Mouse (Mus musculus) frontal cortex, postnatal 36 days (tissue): Measurements from ENCODE around the gene Abca8a.
A peak's percentile ranks its signal among the peaks of the same experiment; 100 is the strongest.

Experiments used
- DNase-seq, 2 experiments: peaks; one replicate each; pipeline ENCODE4 v3.0.0; 2022; ENCODE audit warnings: low spot score in 2 of 2

Abca8a gene

DNA sequence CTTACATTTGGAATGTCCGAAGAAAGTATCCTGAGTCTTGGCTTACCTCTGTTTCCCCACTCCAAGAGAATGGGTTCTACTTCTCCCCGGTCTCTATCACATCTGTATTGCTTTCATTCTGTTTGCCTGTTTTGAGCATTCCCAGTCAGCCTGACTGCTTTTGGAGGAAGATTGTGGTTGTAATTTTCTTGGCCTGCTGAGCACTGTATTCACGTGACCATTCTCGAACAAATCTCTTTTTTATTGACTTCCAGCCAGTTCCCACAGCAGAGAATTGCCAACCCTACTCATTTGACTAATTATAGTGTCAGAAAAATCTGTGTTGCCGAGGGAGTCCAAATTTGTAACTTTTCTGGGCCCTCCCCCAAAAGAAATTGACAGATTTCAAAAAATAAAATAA lies at the start of gene Abca8a:
TSS of gene Abca8a (minus strand) at position 121 of the 400 bp plus-strand sequence.
- peak in 1 of 2 experiments; percentile 5 for DNase-seq

DNA sequence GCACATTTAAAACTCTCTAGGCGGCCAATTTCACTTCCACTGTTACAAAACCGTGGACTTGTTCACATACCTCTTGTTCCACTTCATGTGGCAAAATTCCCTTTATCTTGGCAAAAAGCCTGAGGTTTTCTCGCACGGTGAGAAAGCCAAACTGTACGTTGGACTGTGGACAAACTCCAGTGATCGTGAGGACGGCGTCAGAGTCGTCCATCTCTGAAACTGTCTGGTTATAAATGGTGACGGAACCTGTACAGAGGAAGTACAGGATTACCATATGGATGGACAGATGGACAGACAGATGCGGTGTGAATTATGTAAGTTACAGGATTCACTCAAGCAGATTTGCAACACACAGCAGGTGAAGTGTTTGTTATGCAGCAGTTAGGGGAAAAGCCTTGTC lies 49.6 kb upstream of the Abca8a start:
- DNase-seq, result peak in 1 of 2 experiments; percentile 18

GRCm38 (mm10) chr11:110130760-110131159 lies 35.0 kb upstream of the Abca8a start:
- no peak for DNase-seq

DNA sequence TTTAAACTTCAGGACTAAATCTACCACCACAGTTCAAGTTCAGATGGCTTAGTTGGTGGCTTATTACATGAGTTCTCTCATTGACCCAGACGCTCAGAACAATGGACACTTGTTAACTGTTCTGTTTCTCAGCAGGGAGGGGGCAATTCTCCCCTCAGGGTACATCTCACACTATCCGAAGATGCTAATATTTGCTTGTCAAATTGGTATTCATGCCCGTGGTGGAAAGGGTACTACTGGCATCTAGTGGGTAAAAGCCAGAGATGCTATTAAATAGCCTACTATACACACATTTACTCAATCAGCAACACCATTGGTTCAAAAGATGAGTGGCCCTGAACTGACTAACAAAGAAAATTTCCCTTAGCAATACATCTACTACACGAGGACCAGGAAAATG lies 15.4 kb upstream of the Abca8a start:
- DNase-seq, result peak in 1 of 2 experiments; percentile 12

- no peak for DNase-seq
These were observed 5.7 kb upstream of the Abca8a start for GRCm38 (mm10) chr11:110101437-110101836.

- no peak for DNase-seq
These were observed 3.1 kb upstream of the Abca8a start for GRCm38 (mm10) chr11:110098901-110099300.

DNA sequence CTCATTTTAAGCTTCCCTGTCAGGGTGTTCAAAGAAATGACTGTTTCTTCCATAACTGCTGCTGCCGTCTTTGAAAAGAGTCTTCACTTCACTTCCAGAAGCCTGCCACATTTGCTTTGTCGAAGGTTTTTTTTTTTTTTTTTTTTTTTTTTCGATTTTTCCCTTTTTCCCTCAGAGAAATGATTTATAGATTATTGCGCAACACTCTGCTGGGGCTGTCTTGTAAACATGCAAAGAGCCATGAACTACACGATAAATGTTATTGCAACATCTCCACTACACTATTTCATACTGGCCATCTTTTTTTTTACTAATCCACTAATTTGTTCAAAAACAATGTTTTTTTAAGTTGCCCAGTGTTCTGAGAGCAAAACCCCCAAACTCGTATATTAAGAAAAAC lies 1.7 kb upstream of the Abca8a start:
- DNase-seq, result no peak

GRCm38 (mm10) chr11:110094846-110095380 lies 865 bp downstream of the Abca8a start:
- no peak for DNase-seq

GRCm38 (mm10) chr11:110094236-110094635 lies 1.5 kb downstream of the Abca8a start:
- no peak for DNase-seq

DNA sequence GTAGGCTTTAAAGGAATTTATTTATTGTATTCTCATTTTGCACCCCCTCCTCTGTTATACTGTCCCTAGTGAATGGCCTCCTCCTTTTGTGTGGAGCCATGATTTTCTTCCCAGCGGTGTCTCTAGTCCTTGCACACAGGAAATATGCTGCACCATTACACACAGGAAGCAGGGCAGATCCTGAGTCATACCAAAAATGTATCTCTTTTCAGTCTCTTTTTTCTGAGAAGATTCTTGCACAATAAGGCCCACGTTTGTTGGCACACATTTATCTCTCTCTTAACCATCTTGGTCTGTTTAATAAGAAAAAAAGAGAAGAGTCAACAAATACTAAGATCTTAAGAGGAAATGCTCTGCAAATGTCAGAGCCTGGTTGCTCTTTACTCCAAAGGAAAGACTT lies 4.5 kb downstream of the Abca8a start:
- no peak for DNase-seq

- no peak for DNase-seq
These were observed 23.6 kb downstream of the Abca8a start for GRCm38 (mm10) chr11:110072158-110072557.

DNA sequence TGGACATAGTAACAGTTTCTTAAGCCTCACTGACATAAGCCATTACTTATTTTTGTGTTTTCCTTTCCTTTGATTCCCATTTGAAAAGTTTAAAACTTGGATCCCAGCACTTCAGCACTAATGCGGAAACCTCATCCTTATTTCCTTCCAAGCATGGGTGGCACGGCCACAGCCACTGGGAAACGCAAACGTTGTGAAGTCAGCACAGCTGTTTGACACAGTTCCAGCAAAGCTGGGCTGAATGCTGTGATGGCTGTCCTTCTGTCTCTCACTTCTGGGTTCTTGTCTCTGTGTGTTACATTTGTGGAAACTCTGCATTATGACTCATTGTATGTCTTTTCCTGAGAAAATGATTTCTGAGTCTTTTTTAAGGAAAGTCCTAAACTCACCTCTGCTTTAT lies 34.7 kb downstream of the Abca8a start:
- DNase-seq, result peak; percentile 3 to 4

GRCm38 (mm10) chr11:110060127-110060526 lies 35.7 kb downstream of the Abca8a start:
- DNase-seq, result no peak

GRCm38 (mm10) chr11:110053681-110054080 lies 42.1 kb downstream of the Abca8a start:
- no peak for DNase-seq

GRCm38 (mm10) chr11:110037795-110038194 lies 58.0 kb downstream of the Abca8a start:
- DNase-seq, result no peak

DNA sequence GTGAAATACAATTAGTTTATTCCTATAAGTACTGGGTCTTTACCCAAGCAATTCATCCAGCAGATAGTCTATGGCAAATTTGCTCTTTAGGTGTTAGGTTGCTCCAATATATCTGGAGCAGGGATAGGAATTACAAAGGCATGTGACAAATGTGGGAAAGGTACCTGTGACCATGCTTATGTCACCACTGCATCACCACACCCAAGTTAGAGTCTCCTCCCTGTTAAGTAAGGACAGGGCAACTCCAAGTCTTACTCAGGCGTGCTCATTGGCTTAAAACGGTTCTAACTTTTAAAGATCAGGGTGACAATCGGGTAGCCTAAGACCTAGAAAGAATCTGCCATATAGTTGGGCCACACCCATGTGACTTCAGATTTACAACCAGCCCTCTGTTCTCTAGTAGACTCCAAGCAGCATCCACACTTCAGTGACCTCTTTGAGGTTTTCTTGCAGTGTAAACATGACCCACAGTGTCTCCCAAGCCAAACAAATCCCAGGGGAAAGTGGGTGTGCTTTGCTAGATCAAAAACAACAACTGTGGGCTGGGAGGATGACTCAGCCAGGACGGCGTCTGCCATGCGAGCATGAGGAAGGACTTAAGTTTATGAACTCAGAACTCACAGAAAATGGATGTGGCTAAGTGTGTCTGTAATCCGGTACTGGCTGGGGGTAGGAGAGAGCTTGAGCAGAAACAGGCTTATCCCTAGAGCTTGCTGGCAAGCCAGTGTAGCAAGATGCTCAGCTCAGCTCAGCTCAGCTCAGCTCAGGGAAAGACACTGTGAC lies 66.7 kb downstream of the Abca8a start:
- no peak for DNase-seq

DNA sequence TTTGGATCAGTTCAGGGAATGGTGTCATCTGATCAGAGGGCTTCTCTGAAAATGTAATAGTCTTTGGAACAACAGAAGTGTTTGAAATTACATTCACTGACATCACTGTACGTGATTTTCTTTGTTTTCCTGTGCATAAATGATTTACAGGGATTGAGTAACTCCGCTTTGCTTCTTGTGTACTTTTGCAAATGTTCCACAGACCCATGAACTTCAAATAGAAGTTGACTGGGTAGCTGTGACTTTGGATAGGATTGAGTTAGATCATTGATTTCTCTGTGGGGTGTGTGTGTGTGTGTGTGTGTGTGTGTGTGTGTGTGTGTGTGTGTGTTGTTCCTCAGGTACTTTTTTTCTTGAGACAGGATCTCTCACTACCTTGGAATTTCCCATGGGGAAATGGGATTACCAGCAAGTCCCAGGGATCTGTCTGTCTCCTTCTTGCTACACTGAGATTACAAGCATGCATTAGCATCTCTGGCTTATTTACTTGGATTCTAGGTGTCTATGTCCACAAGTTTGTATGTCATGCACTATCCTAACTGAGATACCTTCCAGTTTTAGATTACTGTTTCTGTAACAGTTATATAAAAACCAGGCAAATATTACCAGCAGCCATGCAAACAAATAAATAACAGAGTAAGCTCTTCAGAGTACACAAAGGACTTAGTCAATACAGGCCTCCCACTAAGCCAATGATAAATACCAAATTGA lies 84.8 kb downstream of the Abca8a start:
- no peak for DNase-seq

- peak; percentile 85 to 91 for DNase-seq
These were observed 100.2 kb downstream of the Abca8a start, which contains the start of gene Abca8b for GRCm38 (mm10) chr11:109995624-109996023. Abca8b (minus strand) TSS chr11:109995845.

- DNase-seq, result peak; percentile 43 to 45
These were observed 100.8 kb downstream of the Abca8a start for GRCm38 (mm10) chr11:109995013-109995412.

GRCm38 (mm10) chr11:109994014-109994413 lies 101.8 kb downstream of the Abca8a start:
- DNase-seq, result no peak

DNA sequence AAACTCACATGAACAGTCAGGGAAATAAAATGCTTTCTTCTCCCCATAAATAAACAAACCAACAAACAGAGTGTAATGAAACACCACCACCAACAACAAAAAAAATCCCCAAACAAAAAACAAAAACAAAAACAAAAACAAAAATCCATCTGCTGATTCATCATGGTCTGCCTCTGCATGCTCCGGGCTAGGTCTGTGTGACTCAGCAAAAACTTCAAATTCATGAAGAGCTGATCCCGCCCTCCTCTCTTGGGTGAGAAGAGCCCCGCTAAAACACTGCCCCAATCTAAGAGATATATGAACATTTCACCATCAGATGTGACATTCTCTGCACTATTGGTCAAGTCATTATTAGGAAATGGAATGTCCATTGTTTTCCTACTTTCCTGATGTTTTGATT lies 104.5 kb downstream of the Abca8a start:
- DNase-seq, result no peak

GRCm38 (mm10) chr11:109990256-109990655 lies 105.5 kb downstream of the Abca8a start:
- no peak for DNase-seq

- DNase-seq, result no peak
These were observed 107.6 kb downstream of the Abca8a start for GRCm38 (mm10) chr11:109988164-109988563.
